Mouse (Mus musculus): ENCODE data around the gene Ip6k2.

Gene Ip6k2

GRCm38 (mm10) chr9:108783548-108784463, at the start of gene Ip6k2:
TSS of gene Ip6k2 (plus strand) at chr9:108783796.
- DNase-seq (ENCODE audit: low spot score in 2 of 2): peak; percentile 96

DNA sequence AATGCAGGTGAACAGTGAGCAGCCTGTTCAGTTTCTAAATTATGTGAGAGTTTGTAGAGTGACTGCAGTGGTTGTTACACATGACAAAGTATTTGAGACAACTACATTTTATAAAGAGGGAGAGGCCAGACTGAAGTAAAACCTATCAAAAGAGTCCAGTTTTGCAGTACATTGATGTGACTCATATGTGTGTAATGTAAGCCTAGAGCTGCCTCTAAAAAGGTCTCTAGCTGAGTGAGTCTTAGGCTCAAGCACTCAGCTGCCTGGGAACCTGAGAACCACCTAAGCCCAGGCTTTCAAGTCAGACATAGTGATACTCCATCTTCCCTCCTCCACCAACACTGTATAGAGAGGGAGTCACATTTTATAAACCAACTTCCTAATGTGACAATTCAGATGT, 49.0 kb upstream of the Ip6k2 start:
- no peak for DNase-seq (ENCODE audit: low spot score in 2 of 2)

- DNase-seq (ENCODE audit: low spot score in 2 of 2): no peak
Observed at GRCm38 (mm10) chr9:108739239-108739638, 44.4 kb upstream of the Ip6k2 start.

GRCm38 (mm10) chr9:108740062-108740461, 43.5 kb upstream of the Ip6k2 start:
- DNase-seq (ENCODE audit: low spot score in 2 of 2): no peak

- DNase-seq (ENCODE audit: low spot score in 2 of 2): no peak
Observed at GRCm38 (mm10) chr9:108742048-108742447, 41.5 kb upstream of the Ip6k2 start.

- no peak for DNase-seq (ENCODE audit: low spot score in 2 of 2)
Observed at GRCm38 (mm10) chr9:108746876-108747499, 36.6 kb upstream of the Ip6k2 start.

- no peak for DNase-seq (ENCODE audit: low spot score in 2 of 2)
Observed at GRCm38 (mm10) chr9:108747694-108748093, 35.9 kb upstream of the Ip6k2 start.

GRCm38 (mm10) chr9:108748600-108749183, 34.9 kb upstream of the Ip6k2 start:
- DNase-seq (ENCODE audit: low spot score in 2 of 2): no peak

DNA sequence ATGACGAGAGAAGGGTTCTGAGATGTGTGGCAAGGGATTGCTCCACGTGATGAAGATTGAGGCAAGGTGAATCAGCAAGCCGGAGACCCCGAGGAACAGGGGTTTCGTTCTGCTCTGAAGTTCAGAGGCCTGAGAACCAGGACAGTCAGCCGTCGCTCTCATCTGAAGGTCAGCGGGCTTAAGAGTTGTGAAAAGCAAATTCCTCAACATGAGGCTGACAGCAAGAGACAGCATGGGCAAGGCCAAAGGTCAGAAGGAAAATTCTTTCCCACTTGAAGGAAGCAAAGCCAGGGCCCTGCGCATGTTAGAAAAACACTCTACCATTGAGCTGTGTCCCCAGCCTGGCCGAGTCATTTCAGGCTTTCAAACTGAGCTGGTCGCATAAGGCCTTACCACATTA, 33.0 kb upstream of the Ip6k2 start:
- DNase-seq (ENCODE audit: low spot score in 2 of 2): no peak

- DNase-seq (ENCODE audit: low spot score in 2 of 2): no peak
Observed at GRCm38 (mm10) chr9:108752142-108752920, 31.3 kb upstream of the Ip6k2 start.

GRCm38 (mm10) chr9:108753326-108753725, 30.3 kb upstream of the Ip6k2 start:
- peak; percentile 49 to 61 for DNase-seq (ENCODE audit: low spot score in 2 of 2)

GRCm38 (mm10) chr9:108753976-108754375, 29.6 kb upstream of the Ip6k2 start:
- DNase-seq (ENCODE audit: low spot score in 2 of 2): no peak

DNA sequence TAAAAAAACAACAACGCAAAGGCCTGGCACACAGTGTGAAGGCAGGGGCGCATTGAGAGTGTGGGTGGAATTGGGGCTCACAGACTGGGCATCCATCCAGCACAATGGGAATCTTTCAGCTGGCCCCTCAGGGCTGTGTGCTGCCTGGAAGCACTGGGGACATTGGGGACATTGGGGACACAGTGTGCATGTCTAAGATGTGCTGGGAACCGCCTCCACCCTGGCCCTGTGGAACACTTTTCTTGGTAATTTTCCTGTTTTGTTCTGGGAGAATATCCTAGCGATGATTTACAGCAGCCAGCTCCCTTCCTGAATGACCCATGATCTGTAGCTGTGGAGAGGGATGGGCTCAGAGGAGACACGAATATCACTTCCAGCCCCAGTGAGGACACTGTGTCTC, 29.2 kb upstream of the Ip6k2 start:
- DNase-seq (ENCODE audit: low spot score in 2 of 2): peak in 1 of 2 experiments; percentile 26

GRCm38 (mm10) chr9:108757406-108757805, 26.2 kb upstream of the Ip6k2 start:
- DNase-seq (ENCODE audit: low spot score in 2 of 2): no peak

DNA sequence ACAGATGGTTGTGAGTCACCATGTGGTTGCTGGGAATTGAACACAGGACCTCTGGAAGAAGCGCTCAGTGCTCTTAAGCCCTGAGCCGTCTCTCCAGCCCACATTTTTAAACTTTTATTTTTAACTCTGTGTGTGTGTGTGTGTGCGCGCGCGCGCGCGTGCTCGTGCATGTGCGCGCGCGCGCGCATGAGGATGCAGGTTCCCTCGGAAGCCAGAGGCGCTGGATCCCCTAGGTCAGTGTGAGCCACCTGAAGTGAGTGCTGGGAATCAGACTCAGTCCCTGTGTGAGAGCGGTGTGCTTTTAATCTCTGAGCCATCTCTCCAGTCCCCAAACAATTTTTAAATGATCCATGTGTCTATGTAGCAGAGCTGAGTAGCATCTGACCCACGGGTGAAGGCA, 24.5 kb upstream of the Ip6k2 start:
- no peak for DNase-seq (ENCODE audit: low spot score in 2 of 2)

DNA sequence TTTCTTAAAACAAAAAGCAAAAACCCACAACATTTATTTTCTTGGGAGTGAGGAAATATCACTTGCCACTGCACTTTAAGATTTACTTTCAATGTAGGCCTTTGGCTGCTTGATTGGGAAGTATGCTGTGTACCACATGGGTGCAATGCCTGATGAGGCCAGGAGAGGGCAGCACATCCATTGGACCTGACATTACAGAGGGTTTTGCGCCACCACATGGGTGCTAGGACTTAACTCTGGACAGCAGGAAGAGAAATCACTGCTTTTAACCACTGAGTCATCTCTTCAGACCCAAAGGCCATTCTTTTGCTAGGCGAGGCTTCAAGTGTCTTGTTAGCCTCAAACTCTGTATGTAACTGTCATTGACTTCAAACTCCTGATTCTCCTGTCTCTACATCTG, 23.8 kb upstream of the Ip6k2 start:
- no peak for DNase-seq (ENCODE audit: low spot score in 2 of 2)

GRCm38 (mm10) chr9:108761561-108761960, 22.0 kb upstream of the Ip6k2 start:
- DNase-seq (ENCODE audit: low spot score in 2 of 2): no peak

DNA sequence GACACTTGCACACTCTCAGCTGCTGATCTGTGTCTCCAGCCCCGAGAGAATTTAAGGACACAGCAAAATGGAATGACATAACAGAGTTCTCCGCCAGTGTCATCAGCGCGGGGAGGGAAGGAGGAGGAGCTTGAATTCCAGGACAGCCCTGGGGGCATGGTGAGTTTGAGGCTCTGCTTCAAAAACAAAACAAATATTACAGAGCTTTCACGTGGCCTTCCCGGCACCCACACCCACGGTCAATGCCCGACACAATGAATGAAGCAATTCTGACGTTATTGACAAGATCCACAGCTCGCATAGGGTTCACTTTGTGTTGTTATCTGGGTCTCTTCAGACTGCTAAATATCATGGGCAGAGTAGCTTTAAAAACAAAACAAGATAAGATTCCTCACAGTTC, 18.6 kb upstream of the Ip6k2 start:
- DNase-seq (ENCODE audit: low spot score in 2 of 2): no peak

DNA sequence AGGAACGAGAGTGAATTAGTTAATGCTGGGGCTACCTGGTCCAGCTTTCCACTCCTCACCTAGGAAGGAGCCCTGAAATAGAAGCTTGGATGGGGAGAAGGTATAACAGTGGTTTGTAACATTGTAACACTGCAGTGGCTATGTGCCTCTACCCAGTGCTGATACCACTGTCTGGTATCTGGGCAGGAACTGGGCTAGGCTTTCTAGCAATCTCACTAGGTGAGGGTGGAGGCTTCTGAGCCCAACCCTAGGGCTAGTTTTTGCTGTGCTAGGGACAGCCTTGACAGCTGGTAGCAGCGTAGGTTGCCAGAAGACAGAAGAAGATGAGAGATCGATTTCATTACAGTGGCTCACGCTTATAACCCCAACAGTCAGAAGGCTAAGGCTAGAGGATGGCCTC, 7.0 kb upstream of the Ip6k2 start:
- no peak for DNase-seq (ENCODE audit: low spot score in 2 of 2)

GRCm38 (mm10) chr9:108777276-108777675, 6.3 kb upstream of the Ip6k2 start:
- no peak for DNase-seq (ENCODE audit: low spot score in 2 of 2)

GRCm38 (mm10) chr9:108780959-108781358, 2.6 kb upstream of the Ip6k2 start:
- no peak for DNase-seq (ENCODE audit: low spot score in 2 of 2)

DNA sequence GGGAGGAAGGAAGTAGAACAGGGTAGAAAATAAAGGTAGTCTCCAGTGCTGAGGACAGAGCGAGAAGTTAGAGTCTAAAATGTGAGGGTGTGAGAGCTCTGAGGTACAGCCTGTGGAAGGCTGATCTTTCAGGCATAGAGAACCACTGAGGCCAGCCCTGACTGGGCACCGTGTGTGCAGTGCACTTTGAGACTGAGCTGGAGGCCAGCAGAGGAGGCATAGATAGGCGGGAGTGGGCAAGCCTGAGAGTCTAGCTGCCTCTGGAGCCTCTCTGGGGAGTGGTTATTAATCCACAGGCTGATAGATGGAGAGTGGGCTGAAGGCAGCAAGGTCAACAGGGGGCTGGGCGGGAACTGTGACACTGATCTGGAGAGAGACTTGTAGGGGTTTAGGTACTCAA, 1.7 kb upstream of the Ip6k2 start:
- no peak for DNase-seq (ENCODE audit: low spot score in 2 of 2)
